10 mouse cellular contexts compared by ENCODE assay signal in genomic region chr12:86779206-86779989, GRCm38 (mm10). TPM values are rescaled to one million over a fixed set of nuclear protein-coding genes. Genes with fewer than 3 reads are reported as not detected.
DNase-seq lines count a peak whose midpoint lies in the region; ATAC-seq lines count a peak whose summit lies in the region.
"Had no signal": no experiment of that assay in that cellular context is flagged by ENCODE, and none has a peak within 500 bp of the region (broad histone marks: within the 10 kb centered on the region; RNA-seq: fewer than 3 reads in every experiment).

No protein-coding gene starts in this region.

- H3K27ac ChIP-seq in brown adipose tissue, adult 24 weeks (replicated peaks; ENCODE audit: low read depth, low read length), result peak overlapping the region; percentile 74
- H3K27ac ChIP-seq: embryonic facial prominence, embryonic 13.5 days; limb, embryonic 13.5 days had no signal

- H3K4me1 ChIP-seq in brown adipose tissue, adult 24 weeks (ENCODE audit: control insufficient read depth, insufficient read depth, insufficient read length, low read length), result peaks cover 12% of the 10 kb centered on the region

- H3K4me3 ChIP-seq in brown adipose tissue, adult 24 weeks (ENCODE audit: insufficient read depth, low read depth, low read length), result no peak overlapping the region
- H3K4me3 ChIP-seq: embryonic facial prominence, embryonic 13.5 days; limb, embryonic 13.5 days had no signal

- DNase-seq in layer of hippocampus, adult 11-12 months (ENCODE audit: low spot score), result peak; percentile 63
- no peak for DNase-seq in layer of hippocampus, adult 9-10 months (ENCODE audit: low spot score)
- peak; percentile 54 for DNase-seq in ES-CJ7 (ENCODE audit: low read depth, low spot score)
- DNase-seq in lung, postnatal 10 days, result peak; percentile 77
- DNase-seq in right cerebral cortex, postnatal 14 days, result no peak

- no peak for ATAC-seq in erythroblast, adult 5-6 weeks (replicated peaks; ENCODE audit: low FRiP score, poor library complexity, severe bottlenecking)

RNA-seq across cellular contexts. Expression of gene Lrrc74a, which starts 45.2 kb away (rescaled TPM):
- polyA plus RNA-seq in brown adipose tissue, adult 24 weeks (2012; ENCODE audit: insufficient read depth, insufficient read length, missing spikeins), result not detected in 2 replicates
- total RNA-seq in erythroblast, adult 5-6 weeks (2015; ENCODE audit: low replicate concordance), result not detected in 2 replicates
- total RNA-seq in erythroblast, adult 5-6 weeks (2017; ENCODE audit: low replicate concordance), result not detected in 2 replicates
- polyA plus RNA-seq: embryonic facial prominence, embryonic 13.5 days; limb, embryonic 13.5 days; stomach, embryonic 14.5 days had no signal

RNA-seq across cellular contexts. Expression of gene Angel1, which starts 53.1 kb away (rescaled TPM):
- 2.2 and 2.9 TPM in 2 replicates for polyA plus RNA-seq in brown adipose tissue, adult 24 weeks (2012; ENCODE audit: insufficient read depth, insufficient read length, missing spikeins)
- not detected in 2 replicates for total RNA-seq in erythroblast, adult 5-6 weeks (2015; ENCODE audit: low replicate concordance)
- total RNA-seq in erythroblast, adult 5-6 weeks (2017; ENCODE audit: low replicate concordance), result 0.09 and 0.14 TPM in 2 replicates

Comparison
In these comparisons a context has a peak if more than half of its experiments do, and no peak if none do; other contexts are left out.
1. DNase-seq: peak in layer of hippocampus, adult 11-12 months (single experiment), ES-CJ7 (single experiment) and lung, postnatal 10 days (single experiment); none in layer of hippocampus, adult 9-10 months (single experiment) and right cerebral cortex, postnatal 14 days (single experiment).